Mouse (Mus musculus) brain, adult 2 months (tissue): Measurements from ENCODE around the gene Ubl3.

ENCODE experiments used
- DNase-seq: peaks from one replicate; pipeline ENCODE4 v3.0.0; 2011; ENCODE audit warnings: low read depth, low spot score

The Ubl3 gene

DNA sequence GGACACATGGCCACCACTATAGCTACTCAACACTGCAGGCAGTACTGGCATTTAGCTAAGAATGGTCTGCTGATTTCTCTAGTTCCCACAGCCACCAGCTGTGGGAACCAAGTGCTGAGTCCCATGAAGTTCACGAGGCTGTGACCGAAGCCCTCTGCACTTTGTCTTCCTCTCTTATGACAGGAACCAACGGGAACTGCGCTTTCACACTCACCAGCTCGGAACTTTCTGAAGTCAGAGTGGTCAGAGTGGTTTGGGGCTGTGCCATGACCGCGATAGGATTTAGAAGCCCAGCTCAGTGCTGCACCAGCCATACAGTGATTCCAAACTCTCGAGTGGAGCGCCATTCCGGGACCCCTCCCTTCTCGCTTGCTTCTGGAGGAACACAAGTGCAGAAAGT, 66.4 kb downstream of the Ubl3 start:
- no peak for DNase-seq

DNA sequence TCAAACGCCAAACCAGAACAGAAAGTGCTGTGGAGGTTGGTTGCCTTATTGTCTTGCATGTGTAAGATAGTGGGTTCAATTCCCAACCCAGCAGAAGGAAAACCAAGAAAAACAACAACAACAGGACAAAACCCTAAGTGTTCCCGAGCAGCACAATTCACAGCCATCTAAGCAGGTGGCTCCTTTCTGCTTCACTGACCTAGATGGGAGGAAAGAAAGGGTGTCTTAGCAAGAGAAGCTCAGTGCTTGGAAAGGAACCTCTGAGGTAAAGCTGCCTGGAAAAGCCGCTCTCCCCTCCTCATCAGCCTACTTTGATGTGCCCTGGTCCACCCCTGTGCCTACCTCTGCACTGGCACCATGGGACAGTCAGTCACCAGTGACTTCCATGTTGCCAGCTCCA, 70.8 kb downstream of the Ubl3 start:
- peak; percentile 78 for DNase-seq

DNA sequence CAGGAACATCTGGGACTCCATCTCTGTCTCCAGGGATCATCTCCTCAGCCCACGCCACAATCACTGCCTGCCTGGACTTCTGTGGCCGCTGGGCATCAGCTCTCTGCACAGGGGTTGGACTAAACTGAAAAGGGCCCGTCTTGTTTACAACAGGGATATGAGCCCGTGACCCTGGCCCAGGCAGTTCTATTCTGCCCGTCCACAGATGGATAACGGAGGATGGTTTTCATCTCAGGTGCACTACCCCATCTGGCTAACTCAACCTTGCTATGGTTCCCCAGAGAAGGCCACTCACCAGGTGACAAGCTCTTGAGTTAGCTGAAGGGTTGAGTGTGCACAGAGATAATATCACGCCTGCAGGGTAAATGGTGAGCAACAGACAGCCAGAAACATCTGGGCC, 78.2 kb downstream of the Ubl3 start:
- no peak for DNase-seq

DNA sequence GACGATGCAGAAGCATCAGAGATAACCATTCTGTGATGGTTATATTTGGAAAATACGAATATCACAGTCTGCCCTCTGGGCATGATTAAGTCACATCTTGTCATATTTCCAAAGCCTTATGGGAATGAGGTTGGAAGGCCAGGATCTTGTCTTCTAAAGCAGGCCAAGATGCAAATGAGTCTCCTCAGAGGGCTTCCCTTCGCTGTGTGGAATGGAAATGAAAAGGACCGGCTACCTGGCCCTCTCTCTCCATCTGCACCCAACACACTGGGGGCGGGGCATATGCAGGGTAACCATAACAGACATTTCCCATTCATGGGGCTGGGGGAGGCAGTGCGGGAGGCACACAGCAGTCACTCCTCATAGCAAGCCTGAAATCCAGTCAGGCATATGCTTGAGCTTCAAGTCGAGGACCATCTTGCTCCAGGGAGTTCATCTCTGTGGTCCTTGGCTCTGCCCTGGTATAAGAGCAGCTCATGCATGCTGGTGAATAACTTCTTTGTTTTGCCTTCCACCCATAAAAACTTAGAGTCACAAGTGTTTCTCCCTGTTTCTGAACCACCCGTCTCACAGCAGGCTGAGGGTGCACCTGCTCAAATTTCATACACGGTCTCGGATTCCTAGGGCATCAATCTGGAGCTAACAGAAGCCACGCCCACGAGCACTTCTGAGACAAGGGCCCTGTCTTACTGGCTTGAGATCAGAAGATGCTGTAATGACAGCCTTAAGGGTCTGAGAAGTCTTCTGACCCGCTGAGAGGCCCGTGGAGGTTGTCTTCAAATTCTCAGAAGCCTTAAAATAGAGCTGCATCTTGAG, 83.8 kb downstream of the Ubl3 start:
- DNase-seq, result no peak

GRCm38 (mm10) chr5:148466933-148467607, 85.5 kb downstream of the Ubl3 start:
- no peak for DNase-seq

DNA sequence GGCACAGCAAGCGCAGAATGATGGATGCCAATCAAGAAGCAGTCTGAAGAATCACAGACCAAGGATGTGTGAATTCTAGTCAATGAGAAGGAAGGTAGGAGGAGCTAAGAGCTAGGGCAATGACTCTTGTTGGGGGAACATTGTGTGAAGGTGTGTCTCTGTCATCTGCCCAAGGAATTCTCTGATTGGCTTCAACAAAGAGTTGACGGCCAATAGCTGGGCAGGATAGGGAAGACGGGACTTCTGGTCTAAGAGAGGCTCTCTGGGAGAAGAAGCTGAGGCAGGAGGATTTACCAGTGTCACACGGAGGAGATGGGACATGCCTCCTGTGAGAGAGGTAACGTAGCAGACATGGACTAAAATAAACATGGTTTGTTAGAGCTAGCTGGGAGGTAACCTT, 86.5 kb downstream of the Ubl3 start:
- no peak for DNase-seq

GRCm38 (mm10) chr5:148465091-148465490, 87.5 kb downstream of the Ubl3 start:
- no peak for DNase-seq

GRCm38 (mm10) chr5:148464489-148464888, 88.1 kb downstream of the Ubl3 start:
- DNase-seq, result no peak

DNA sequence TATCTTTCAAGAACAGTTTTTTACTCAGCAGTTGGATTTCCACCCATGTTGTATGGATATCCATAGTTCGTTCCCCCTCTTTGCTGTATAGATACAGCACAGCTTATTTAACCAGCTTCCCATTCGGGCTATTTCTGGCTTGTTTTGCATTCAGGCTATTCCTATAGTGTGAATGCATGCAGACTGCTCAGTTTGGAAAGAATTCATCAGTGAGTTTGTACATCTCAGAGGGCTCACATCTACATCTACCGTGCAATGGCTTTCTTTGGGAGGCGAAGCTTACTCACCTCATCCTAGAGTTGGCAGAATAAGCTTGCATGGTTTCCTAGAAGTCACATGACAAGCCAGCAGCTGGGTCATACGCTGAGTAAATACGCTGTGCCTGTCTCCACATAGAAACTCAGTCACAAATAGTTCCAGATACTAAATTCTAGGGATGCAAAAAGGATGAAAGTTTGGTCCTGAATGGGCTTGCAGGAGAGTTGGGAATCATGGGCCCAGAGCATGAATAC, 88.8 kb downstream of the Ubl3 start:
- DNase-seq, result peak; percentile 70
